27 mouse cellular contexts compared by ENCODE assay signal in the genomic region with DNA sequence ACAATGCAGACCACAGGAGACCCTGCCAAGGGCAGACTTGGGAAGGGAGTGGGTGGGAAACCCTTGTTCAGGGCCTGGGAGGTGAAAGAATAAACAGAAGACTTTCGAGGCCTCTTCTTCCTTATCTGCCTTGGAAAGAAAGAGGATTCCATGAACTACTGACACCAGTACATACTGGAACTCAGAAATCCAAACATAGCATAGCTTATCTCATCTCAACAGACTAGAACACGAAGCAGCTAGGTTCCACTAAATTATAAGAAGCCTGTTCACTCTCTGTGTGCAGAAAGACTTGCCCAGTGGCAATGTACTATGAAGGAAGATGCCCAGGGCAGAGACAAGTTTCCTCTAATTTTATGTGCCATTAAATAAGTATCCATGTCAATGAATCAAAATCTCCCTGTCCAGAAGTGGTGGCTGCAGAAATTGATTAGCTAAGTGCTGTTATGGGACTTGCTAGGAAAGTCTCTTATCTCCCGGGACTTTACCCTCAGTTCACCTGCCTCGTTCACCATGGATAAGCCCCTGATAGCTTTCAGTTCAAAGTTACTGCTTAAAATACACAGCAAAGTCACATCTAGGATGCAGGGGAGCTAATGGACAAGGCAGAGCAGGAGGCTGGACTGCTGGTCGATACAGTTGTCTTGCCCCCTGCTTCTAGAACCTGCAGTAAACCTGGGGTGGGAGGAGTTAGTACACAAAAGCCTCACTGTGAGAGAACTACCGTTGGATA. TPM values are rescaled to one million over a fixed set of nuclear protein-coding genes. Genes with fewer than 3 reads are reported as not detected.
DNase-seq lines count a peak whose midpoint lies in the region; TF ChIP-seq lines count a peak whose summit lies in the region.
"Had no signal": no experiment of that assay in that cellular context is flagged by ENCODE, and none has a peak within 500 bp of the region (broad histone marks: within the 10 kb centered on the region; RNA-seq: fewer than 3 reads in every experiment).

No protein-coding gene starts in this region.

- no peaks in the 10 kb centered on the region for H3K27me3 ChIP-seq in small intestine, adult 2 months (ENCODE audit: control insufficient read depth, insufficient read depth, low read length)
- H3K27me3 ChIP-seq in limb, embryonic 10.5 days (ENCODE audit: low read depth, poor library complexity, severe bottlenecking), result no peaks in the 10 kb centered on the region
- H3K27me3 ChIP-seq: CH12.LX; limb, embryonic 15.5 days; neural tube, embryonic 15.5 days had no signal

- no peak overlapping the region for H3K4me3 ChIP-seq in small intestine, adult 2 months (ENCODE audit: low read depth, low read length)
- no peak overlapping the region for H3K4me3 ChIP-seq in limb, embryonic 10.5 days
- H3K4me3 ChIP-seq: heart, embryonic 10.5 days; limb, embryonic 15.5 days; neural tube, embryonic 15.5 days had no signal

- 21% methylated on average over 6 of the region's 6 CpGs for whole genome bisulfite sequencing in large intestine, adult 2 months
- 16% methylated on average over 6 of the region's 6 CpGs for WGBS in small intestine, adult 2 months
- WGBS in limb, embryonic 10.5 days, result 78% methylated on average over 6 of the region's 6 CpGs

- H3K27ac ChIP-seq in small intestine, adult 2 months (ENCODE audit: insufficient read depth, low read depth, low read length), result peak overlapping the region; percentile 46
- H3K27ac ChIP-seq in limb, embryonic 10.5 days, result no peak overlapping the region
- H3K27ac ChIP-seq: heart, embryonic 10.5 days; hindbrain, embryonic 14.5 days; limb, embryonic 15.5 days; neural tube, embryonic 15.5 days had no signal

- H3K4me1 ChIP-seq in small intestine, adult 2 months (ENCODE audit: control insufficient read depth, insufficient read depth, insufficient read length, low read length), result peaks cover 16% of the 10 kb centered on the region; the same call in 1 of the 2 replicates
- no peaks in the 10 kb centered on the region for H3K4me1 ChIP-seq in limb, embryonic 10.5 days
- H3K4me1 ChIP-seq: limb, embryonic 15.5 days; neural tube, embryonic 15.5 days had no signal

- no peaks in the 10 kb centered on the region for H3K36me3 ChIP-seq in small intestine, adult 2 months (ENCODE audit: control insufficient read depth, insufficient read depth, low read length)
- no peaks in the 10 kb centered on the region for H3K36me3 ChIP-seq in limb, embryonic 10.5 days
- H3K36me3 ChIP-seq: G1E; heart, embryonic 10.5 days; limb, embryonic 15.5 days; neural tube, embryonic 15.5 days had no signal

- TF ChIP-seq POLR2A in small intestine, adult 2 months (IDR thresholded peaks at IDR 0.05; ENCODE audit: low read depth, low read length), result no peak

- H3K9me3 ChIP-seq in limb, embryonic 10.5 days (replicated peaks), result no peaks in the 10 kb centered on the region
- H3K9me3 ChIP-seq: G1E; heart, embryonic 10.5 days; limb, embryonic 15.5 days; neural tube, embryonic 15.5 days had no signal

- TF ChIP-seq CTCF in small intestine, adult 2 months (IDR thresholded peaks at IDR 0.05; ENCODE audit: extremely low read depth, insufficient read length, insufficient replicate concordance, low read depth, low read length), result no peak

- DNase-seq in retina, postnatal 1 day, result peak; percentile 8
- DNase-seq in retina, embryonic 14.5 days (ENCODE audit: low spot score), result no peak
- DNase-seq in large intestine, adult 2 months (ENCODE audit: low read depth, low spot score), result peak; percentile 13
- DNase-seq in thymus, postnatal 36 days, result no peak
- DNase-seq in gastrocnemius, postnatal 4 days (ENCODE audit: low spot score in 2 of 2), result no peak
- DNase-seq in limb, embryonic 10.5 days (ENCODE audit: low spot score), result no peak
- DNase-seq: adrenal gland, adult 2 months; B cell, adult 2 months; cerebellum, adult 18-20 months; cerebellum, postnatal 25 days; embryo, embryonic 11 days; heart, postnatal 4 days; kidney, postnatal 36 days; layer of hippocampus, adult 9-11 months; thymus, postnatal 14 days had no signal

RNA-seq across cellular contexts. Expression of a gene that starts 42.8 kb away (rescaled TPM):
- polyA plus RNA-seq in large intestine, adult 2 months (2012; rRNA removed), result 2.8 and 5.0 TPM in 2 replicates
- 2.9 and 4.4 TPM in 2 replicates for polyA plus RNA-seq in small intestine, adult 2 months (2012; rRNA removed)
- total RNA-seq in gastrocnemius, postnatal 4 days (2021), result under 1 TPM; 0.15 to 0.18 TPM
- not detected in 2 replicates for polyA plus RNA-seq in limb, embryonic 10.5 days (2016; fragmentation: Nextera tagmentation; extraction: Ambion mirVana)
- total RNA-seq: CH12.LX; gastrocnemius, adult 8-10 months; granulocyte monocyte progenitor cell, adult 5-6 weeks had no signal
- polyA plus RNA-seq: adrenal gland, adult 2 months; forebrain, embryonic 11.5 days; G1E; heart, embryonic 10.5 days; inflammation-experienced regulatory T-cells, adult 6 months; kidney, embryonic 14.5 days had no signal

Comparison
In these comparisons a context has a peak if more than half of its experiments do, and no peak if none do; other contexts are left out.
1. DNase-seq: peak in retina, postnatal 1 day (single experiment) and large intestine, adult 2 months (single experiment); none in retina, embryonic 14.5 days (single experiment), thymus, postnatal 36 days (0 of 2), gastrocnemius, postnatal 4 days (0 of 2) and limb, embryonic 10.5 days (single experiment).